Mouse (Mus musculus) heart, adult 18-20 months (tissue): ENCODE measurements at regions not wholly inside any gene's neighbourhood (a gene's known extent, or its start where the extent isn't known, plus 50 kb on each side); places are given as distances from the start of the nearest gene placed in this dataset.

ENCODE experiments used
- DNase-seq, 2 experiments: peaks; one replicate each; pipeline ENCODE4 v3.0.0; 2021 to 2022; ENCODE audit warnings: mixed read lengths in 1 of 2

DNA sequence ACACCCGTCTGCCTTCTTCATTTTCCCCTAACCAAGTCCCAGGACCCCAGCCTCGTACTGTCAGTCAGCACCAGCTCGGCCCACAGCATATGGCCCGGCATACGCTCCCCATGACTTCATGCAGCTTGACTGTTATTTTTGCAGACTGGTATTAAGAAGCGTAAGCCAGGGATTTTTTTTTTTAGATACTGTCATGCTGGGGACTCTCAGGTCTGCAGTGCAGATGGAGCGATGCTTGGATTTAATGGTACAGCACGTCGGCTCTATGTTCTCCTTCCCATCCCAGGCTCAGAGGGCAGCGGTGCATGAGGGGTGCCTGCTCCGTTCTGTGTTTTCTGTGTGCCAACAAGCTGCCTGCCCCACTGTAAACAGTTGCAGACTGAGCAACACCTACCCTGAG lies 231.4 kb upstream of the Rgma start:
- no peak for DNase-seq

GRCm38 (mm10) chr7:73144846-73145245 lies 230.5 kb upstream of the Rgma start:
- no peak for DNase-seq

GRCm38 (mm10) chr7:73147251-73147650 lies 228.1 kb upstream of the Rgma start:
- DNase-seq = no peak

DNA sequence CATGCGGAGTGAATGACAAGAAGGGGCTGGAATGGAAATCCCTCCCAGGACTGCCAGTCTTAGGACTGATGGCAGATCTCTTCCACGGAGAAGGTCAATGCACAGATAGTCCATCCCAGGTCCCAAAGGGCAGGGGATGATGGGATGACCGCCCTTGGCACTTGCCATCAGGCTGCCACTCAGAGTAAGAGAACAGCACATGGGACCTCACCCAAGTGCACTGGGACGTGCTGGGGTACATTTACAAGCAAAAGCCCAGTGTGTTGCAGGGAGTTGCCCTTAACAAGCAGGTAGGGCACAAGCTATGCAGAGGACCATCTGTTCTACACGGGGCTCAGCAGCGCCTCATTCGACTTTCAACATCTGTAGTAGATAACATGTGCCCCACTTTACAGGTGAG lies 224.9 kb upstream of the Rgma start:
- DNase-seq = no peak

DNA sequence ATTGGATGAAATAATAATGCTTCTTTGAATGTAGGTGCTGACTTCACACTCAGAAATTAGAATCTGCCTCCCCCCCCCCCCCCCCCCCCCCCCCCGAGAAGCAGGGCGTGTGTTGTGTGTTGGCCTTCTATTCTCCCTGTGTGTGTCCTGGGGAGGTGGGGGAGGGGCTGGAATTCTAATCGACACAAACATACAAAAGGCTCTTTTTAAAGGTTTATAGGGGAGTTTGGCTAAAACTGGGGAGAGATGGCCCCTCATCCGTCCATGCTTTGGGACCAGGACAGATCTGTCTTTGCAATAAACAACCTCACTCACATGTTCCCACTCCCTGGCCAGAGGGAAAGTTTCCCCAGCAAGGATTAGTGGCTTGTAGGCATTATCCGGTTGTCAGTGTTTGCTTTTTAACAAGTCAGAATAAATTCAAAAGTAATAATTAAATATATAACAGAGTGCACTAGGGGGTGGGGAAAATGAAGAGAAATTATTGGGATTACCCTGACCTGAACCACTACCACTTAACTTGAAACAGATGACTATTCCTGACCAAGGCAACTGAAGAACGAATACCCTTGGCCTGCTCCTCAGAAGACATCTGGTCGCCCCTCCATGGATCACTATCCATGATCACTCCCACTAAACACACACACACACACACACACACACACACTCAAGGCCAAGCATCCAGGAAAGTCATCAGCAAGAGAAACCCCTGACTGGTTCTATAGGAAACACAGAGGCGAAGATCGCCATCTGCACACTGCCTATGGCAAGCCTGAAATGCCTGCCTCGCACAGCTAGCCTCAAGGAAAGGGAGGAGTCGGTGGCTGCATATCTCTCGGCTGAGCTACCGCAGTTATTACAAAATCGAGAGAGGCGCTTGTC lies 223.5 kb upstream of the Rgma start:
- no peak for DNase-seq

GRCm38 (mm10) chr7:73153668-73154067 lies 221.6 kb upstream of the Rgma start:
- no peak for DNase-seq

- no peak for DNase-seq
Observed at GRCm38 (mm10) chr7:73158833-73159232, 216.5 kb upstream of the Rgma start.

- DNase-seq = no peak
Observed at GRCm38 (mm10) chr7:73160968-73161367, 214.3 kb upstream of the Rgma start.

DNA sequence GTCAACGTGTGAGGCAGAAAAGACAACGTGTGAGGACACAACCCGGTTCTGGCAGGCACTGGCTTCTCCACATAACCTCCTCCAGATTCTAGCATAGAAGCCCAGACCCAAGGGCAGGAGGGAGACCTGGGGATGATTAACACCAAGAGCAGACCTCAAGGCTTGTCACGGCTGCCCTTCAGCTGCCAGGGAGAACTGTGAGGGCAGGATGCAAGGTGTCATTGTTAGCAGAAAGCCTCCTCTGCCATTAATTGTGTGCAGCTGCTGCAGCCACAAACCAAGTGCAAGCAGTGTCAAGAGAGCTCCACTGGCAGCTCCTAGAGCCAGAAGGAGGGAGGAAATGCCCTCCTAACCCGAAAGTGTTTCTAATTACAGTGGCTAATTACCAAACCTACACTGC lies 211.6 kb upstream of the Rgma start:
- DNase-seq = no peak

- no peak for DNase-seq
Observed at GRCm38 (mm10) chr7:73165521-73165920, 209.8 kb upstream of the Rgma start.

DNA sequence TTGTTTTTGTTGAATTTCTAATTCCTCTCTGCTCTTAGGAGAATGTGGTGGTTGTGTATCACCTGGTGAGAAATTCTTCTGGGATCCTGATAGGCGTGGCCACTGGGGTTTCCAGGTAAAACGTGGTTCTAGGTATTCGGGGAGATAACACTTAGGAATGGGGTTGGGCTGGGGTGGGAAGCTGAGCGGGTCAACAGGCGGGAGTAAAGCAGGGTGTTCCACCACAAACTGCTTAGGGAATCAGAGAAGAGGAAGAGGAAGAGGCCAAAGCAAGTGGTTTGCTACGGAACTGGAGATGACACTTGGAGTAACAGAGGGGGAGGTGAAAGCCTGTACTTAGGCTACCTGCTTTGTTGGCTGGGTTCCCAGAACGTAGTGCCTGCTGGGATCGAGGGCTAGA lies 205.9 kb upstream of the Rgma start:
- no peak for DNase-seq

- DNase-seq = no peak
Observed at GRCm38 (mm10) chr7:73172615-73173014, 202.7 kb upstream of the Rgma start.

DNA sequence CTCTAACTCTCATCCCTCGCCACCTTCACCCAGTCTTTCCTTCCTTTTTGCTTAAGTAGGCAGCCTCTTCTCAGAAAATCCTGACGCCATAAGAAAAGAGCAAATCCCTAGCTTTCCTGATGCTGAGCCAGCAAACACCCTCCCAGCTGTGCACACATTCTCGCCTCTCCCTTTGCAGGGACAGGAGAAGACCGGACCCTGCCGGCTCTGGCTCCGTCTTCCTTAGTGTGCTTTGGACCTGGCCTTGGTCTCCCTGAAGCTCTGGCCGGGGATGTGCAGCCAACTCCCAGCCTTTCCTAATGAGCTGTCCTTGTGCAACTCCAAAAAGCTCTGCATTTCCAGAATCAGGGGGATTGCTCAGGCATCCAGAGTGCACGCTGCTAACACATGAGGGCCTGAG lies 191.5 kb upstream of the Rgma start:
- DNase-seq = peak; percentile 46 to 69

DNA sequence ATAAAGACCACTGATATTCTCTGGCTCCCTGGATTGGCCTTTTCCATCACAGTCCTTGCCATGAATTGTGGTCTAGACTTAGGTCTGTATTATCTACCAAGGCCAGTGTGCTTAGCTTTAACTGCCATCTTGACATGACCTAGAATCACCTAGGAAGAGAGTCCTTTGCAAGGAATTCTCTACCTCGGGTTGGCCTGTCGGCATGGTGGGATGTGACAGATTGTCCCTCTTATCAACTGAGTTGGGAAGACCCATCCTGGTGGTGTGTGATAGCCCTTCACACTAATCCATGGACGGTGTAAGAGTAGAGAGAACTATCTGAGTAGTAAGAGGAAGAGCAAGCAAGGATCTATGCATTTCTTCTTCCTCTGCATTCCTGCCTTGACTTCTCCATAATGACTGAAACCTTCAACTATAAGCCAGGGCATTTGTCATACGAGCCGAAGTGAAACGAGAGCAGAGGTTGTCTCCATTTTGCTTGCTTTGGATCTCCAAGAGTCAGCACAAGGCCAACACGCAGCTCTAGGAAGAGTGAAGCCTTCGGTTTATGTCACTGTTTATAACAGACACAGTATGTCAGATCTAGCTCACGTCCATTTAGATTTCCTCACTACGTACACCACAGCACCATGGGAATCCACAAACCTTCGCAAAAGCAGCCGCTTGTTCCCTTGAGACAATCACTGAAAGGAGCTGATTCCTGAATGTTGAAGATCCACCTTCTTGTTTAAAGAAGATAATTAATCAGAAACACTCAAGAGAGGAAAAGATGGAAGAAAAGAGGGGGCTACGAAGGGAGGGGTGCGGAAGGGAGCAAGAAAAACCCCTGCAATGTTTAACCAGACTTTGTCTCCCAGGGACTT lies 190.9 kb upstream of the Rgma start:
- DNase-seq = no peak

- DNase-seq = no peak
Observed at GRCm38 (mm10) chr7:73185071-73185531, 190.2 kb upstream of the Rgma start.

GRCm38 (mm10) chr7:73185591-73185990 lies 189.7 kb upstream of the Rgma start:
- DNase-seq = no peak

DNA sequence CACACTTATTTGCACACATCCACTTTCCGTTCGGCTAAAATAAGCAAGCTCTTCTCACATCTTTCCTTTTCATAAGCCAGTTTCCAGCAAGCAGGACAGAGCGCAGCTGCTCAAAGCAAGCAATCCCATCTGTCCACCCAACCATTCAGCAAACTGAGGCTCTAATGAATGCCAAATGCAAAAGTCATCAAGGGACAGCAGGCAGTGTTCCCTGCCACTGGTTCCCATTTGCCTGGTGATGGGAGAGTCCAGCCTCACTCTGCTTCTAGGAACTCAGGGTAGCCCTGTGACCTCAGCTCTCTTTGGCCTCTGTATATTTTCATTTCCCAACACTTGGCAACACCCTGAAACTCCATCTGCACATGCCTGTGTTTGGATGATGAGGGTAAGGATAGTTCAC lies 188.8 kb upstream of the Rgma start:
- peak; percentile 58 to 80 for DNase-seq

DNA sequence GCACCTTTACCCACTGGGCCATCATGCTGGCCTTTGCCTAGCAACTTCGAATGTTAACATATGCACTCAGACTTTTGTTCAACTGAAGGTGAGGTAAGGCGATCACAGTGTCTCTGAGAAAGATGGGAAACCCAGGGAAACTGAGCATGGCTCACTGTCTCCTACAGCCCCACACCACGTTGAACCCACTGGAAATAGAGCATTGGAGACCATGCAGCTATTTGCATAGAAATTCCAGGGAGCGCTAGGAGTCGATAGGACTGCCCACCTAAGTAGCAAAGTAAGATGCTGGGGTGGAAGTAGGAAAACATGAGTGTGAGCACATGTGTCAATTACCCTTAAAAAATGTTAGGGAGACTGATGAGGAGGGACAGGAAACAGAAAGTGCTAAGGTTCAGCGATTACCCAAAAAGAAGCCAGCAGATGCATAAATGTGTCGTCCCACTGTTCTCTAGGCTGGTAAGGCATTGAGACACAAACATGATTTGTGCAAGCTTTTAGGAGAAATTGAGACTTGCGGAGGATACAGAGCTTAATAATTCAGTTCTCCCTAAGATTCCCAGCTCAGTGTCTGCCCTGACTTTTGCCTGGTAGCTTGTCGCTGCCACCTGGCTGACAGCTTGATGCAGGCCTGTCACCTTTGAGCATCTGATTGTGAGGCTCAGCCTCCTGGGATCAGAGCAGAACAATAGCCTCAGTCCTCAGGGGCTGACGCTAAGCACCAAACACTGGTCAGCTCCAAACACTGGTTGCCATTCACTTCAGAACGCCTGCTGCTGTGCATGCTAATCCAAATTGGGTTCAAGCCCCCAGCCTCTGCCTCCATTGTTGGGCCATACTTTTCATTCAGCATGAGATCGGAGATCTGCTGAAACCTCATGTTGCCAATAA lies 183.7 kb upstream of the Rgma start:
- no peak for DNase-seq

DNA sequence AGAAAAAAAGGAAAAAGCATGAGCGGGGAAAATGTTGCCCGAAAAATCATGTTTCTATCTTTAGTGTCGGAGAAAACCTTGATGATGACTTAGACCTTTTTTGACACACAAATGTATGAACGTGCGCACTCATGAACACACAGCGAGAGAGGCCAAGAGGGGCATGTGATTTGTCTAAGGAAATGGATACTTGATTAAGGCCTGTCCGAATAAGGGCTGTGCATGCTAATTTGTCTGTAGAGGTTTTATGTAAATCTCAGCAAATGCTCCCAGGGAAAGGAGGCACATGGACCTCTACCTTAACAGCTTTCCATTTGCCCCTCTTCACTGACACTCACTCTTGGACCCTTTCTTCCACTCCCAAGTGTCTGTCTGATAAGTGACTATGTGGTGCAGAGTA lies 182.5 kb upstream of the Rgma start:
- no peak for DNase-seq

GRCm38 (mm10) chr7:73195306-73195705 lies 180.0 kb upstream of the Rgma start:
- no peak for DNase-seq

- DNase-seq = no peak
Observed at GRCm38 (mm10) chr7:73196851-73197531, 178.3 kb upstream of the Rgma start.

- no peak for DNase-seq
Observed at GRCm38 (mm10) chr7:73198069-73198468, 177.2 kb upstream of the Rgma start.
